Mouse (Mus musculus): Measurements from ENCODE around the gene Fkbpl. TPM values are rescaled to one million over a fixed set of nuclear protein-coding genes. Genes with fewer than 3 reads are reported as not detected.

Fkbpl gene
- polyA plus RNA-seq, 1 experiment from 2014 or later = 12.5 TPM

- DNase-seq (ENCODE audit: low spot score) = no peak
Measured at GRCm38 (mm10) chr17:34662978-34663377, 18.4 kb downstream of the Fkbpl start.

GRCm38 (mm10) chr17:34663558-34663957 lies 19.0 kb downstream of the Fkbpl start:
- DNase-seq (ENCODE audit: low spot score) = no peak

- DNase-seq (ENCODE audit: low spot score) = no peak
Measured at GRCm38 (mm10) chr17:34664472-34664871, 19.9 kb downstream of the Fkbpl start.

GRCm38 (mm10) chr17:34670235-34670634 lies 25.7 kb downstream of the Fkbpl start, which contains the start of gene Tnxb:
Gene Tnxb (plus strand): TSS chr17:34670535.
- no peak for DNase-seq (ENCODE audit: low spot score)

- DNase-seq (ENCODE audit: low spot score) = no peak
Measured at GRCm38 (mm10) chr17:34671151-34672066, 26.8 kb downstream of the Fkbpl start.

- no peak for DNase-seq (ENCODE audit: low spot score)
Measured at GRCm38 (mm10) chr17:34672246-34672792, 27.8 kb downstream of the Fkbpl start.

GRCm38 (mm10) chr17:34673139-34673538 lies 28.6 kb downstream of the Fkbpl start:
- no peak for DNase-seq (ENCODE audit: low spot score)

- DNase-seq (ENCODE audit: low spot score) = no peak
Measured at GRCm38 (mm10) chr17:34674524-34675204, 30.1 kb downstream of the Fkbpl start.

- no peak for DNase-seq (ENCODE audit: low spot score)
Measured at GRCm38 (mm10) chr17:34675205-34676092, 30.9 kb downstream of the Fkbpl start.

- no peak for DNase-seq (ENCODE audit: low spot score)
Measured at GRCm38 (mm10) chr17:34676093-34676460, 31.5 kb downstream of the Fkbpl start.

- DNase-seq (ENCODE audit: low spot score) = no peak
Measured at GRCm38 (mm10) chr17:34676671-34677070, 32.1 kb downstream of the Fkbpl start.

GRCm38 (mm10) chr17:34680191-34680590 lies 35.6 kb downstream of the Fkbpl start:
- DNase-seq (ENCODE audit: low spot score) = no peak

- no peak for DNase-seq (ENCODE audit: low spot score)
Measured at GRCm38 (mm10) chr17:34680621-34681020, 36.1 kb downstream of the Fkbpl start.

GRCm38 (mm10) chr17:34681132-34681571 lies 36.6 kb downstream of the Fkbpl start:
- no peak for DNase-seq (ENCODE audit: low spot score)

GRCm38 (mm10) chr17:34681881-34682536 lies 37.4 kb downstream of the Fkbpl start:
- no peak for DNase-seq (ENCODE audit: low spot score)

- no peak for DNase-seq (ENCODE audit: low spot score)
Measured at GRCm38 (mm10) chr17:34683179-34683578, 38.6 kb downstream of the Fkbpl start.

- no peak for DNase-seq (ENCODE audit: low spot score)
Measured at GRCm38 (mm10) chr17:34683686-34684220, 39.2 kb downstream of the Fkbpl start.

GRCm38 (mm10) chr17:34684253-34684893 lies 39.8 kb downstream of the Fkbpl start:
- DNase-seq (ENCODE audit: low spot score) = no peak
